Mouse (Mus musculus): ENCODE measurements around the gene Fbxl17.

Gene Fbxl17

DNA sequence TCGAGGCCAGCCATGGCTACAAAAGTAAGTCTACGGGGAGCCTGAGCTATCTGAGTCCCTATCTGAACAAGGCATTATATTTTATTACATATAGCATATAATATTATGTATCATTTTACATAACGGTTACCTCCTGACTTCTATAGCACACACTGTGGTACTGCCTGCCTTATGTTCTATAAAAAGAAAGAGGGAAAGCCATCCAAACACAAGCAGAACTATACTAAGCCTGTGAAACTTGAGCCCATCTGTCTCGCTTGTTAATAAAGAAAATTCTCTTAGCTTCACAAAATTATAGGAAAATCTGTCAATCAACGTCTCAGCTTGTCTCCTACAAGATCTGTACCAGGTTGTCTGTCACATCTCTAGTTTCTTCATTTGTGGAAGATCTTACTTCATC is 173.6 kb downstream of the Fbxl17 start:
- DNase-seq, result no peak

DNA sequence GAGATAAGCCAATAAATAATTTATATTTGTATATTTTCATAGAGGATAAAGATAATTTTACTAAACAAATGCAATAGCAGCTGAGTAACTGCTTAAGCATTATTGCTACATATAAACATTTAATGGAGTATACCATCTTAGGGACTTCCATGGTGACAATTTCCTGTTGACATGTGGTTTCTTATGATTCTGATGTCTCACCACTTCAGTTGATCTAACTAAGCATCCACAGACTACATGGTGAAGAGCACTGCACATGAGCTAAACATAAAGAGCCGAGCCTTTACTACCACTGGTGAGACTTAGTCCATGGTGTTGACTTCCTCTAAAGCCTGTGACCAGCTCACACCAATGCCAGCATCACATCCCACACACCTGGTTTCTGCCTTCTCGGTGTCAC is 175.1 kb downstream of the Fbxl17 start:
- no peak for DNase-seq

DNA sequence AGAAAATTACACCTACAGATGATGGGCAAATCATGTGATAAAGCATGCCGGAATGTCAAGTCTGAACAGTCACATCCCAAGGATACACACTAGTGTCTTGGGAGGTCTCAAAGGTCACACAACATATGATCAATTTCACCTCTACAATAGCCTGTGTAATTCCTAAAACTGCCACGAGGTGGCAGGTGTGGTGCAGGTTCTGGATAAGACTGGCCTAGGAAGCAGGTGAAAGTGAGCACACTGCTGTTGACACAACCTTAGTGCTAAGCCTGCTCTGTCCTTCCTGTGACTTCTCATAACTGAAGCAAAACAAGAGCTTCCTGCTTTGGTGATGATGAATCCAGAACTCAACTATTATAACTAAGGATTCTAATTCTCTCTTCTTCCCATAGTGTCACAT is 175.8 kb downstream of the Fbxl17 start:
- DNase-seq, result peak; percentile 66 to 85

DNA sequence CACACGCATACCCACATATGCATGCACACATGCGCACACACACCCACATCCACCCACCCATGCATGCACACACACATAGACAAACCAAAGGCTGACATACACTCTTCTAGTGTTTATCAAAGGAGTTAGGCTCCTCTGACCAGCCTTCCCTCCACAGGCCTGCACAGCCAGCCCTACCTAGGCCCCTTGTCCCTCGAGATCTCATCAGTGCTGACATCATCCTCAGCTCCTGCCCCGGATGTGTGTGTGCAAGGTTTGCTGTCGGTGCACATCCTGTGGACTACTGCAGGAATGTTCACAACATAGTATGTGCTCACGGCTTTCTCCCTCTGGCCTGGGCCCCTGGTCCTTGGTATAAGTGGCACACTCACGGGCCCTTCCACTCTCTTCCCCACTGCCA is 177.0 kb downstream of the Fbxl17 start:
- DNase-seq, result no peak

DNA sequence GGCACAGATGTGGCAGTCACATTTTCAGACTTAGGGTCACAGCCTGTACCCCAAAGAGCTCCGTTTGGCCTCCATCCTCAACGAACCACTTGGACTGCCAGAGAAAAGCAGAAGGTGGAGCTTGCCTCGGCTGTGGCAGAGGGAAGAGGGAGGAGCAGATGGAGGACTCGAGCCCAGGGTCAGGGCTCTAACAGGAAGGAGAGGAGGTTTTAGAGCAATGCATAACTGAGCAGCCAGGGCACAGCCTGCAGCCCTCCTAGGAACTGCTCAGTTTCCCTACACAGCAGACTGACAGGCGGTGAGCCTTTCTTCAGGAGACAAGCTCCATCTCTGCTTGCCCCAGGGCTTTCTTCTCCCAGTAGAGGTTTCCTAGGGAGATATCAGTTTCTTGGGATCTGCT is 178.5 kb downstream of the Fbxl17 start:
- DNase-seq, result no peak

DNA sequence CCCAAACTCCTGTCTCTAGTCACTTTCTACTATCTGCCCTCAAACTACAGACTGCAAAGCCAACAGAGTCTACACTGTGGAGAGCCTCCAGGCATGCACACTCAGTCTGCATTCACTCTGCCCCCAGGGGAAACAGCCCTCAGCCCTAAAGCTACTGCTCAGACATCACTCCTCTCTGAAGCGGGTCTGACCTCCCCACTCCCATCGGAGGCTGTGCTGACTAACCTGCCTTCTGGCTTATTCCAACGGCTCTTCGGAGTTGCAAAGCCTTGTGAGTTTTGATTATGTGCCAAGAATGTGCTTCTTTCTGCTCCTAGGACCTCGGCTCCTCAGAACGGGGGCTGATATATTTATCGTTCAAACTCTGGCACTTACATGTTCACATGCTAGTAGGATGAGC is 182.3 kb downstream of the Fbxl17 start:
- no peak for DNase-seq

DNA sequence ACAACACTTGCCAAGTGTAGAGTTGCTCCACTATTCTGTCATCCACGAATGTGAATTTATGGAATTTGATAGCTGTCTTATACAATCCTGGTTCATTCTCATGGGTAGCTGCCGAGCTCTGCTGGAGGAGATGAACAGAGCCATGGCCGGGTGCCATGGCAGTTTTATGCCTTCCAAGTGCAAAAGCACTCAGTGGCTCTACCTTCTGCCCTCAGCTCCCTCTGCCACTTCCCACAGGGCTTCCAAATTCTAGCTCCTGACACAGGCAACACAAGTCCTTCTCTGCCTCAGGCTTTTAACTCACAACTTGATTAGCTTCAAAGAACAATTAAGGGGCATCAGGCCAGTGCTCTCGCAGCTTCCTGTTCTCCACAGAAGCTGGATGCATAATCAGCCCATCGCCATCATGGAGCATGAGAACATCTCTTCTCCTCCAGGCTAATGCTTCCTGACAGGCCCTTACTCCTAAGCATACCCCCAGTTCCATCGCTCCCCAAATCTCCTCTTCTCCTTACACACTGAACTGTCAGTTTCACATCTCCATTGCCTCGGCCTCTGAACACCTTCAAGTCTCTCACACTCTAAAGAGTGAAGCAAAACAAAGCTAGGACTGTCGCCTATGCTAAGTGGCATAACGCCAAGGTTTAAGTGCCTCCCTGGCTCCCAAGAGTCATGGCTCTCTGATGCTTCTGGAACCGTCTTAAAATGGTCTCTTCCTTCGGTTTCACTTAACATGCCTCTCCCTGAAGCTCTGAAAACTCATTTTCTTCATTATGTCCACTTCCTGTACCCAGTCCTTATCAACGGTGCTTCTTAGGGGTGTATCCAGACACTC is 184.0 kb downstream of the Fbxl17 start:
- DNase-seq, result no peak

DNA sequence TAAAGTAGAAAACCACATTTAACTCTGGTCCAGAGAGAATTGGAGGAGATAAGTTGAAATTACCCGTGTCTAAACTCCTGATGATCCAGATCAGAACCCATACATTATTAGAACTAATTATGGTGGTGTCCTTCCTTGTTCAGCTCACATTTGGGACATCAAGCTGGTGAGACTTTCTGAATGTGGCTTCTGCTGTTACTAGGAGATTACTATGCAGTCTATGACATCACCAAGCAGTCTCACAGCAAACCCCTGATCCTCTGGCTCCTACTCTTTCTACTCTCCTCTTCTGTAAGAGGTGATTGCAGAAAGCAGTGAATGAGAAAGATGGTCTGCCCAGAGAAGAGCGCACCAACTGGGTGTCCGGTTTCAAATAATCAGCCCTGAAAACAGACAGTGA is 187.0 kb downstream of the Fbxl17 start:
- no peak for DNase-seq

DNA sequence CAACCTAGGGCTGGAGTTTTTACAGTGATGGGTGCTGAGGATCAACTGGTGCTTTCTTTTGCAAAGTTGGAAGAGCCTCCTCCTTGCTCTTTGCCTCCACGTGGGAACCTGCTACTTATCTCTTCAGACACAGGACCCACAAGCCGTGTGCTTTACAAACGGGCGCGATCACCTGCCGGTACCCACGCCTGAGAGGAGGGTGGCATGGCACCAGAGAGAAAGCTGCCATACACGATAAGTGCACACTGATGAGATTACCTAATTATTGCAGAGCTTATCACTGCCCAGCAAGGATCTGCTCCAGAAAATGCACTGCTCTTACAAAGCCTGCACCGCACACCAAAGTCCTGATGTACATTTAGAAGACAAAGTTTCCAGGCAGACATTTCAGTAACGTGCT is 187.5 kb downstream of the Fbxl17 start:
- no peak for DNase-seq

DNA sequence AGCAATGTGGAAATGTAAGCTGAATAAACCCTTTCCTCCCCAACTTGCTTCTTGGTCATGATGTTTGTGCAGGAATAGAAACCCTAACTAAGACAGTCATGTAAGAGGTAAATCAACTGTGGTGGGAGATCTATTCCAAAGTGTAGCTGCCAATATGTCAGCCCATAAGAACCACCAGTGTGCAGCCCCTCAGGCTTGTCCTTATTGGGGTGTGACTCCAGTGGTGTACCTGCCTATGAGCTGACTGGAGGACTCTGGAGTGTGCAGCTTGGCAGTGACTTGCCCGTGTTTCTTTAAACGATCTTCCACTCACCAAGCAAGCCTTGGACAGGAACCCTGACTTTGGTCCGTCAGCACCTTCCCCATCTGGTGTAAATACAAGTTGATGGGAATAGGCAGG is 188.2 kb downstream of the Fbxl17 start:
- no peak for DNase-seq

DNA sequence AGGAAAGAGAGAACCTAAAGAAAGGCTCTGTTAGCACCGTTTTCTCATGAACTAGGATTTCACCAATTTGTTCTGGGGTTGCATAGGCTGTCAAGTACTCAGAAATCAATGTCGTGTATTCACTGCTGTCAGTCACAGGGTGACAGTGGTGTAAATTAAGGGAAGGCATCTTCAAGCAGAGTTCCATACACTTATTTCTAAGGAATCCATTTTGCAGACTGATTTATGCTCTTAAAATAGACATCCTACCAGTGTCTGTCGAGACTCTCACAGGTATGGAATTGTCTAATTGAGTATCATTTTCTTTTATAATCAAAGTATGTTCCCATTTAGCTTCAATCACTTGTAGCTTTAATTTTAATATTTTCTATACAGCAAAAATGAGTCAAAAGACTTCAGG is 189.8 kb downstream of the Fbxl17 start:
- no peak for DNase-seq

DNA sequence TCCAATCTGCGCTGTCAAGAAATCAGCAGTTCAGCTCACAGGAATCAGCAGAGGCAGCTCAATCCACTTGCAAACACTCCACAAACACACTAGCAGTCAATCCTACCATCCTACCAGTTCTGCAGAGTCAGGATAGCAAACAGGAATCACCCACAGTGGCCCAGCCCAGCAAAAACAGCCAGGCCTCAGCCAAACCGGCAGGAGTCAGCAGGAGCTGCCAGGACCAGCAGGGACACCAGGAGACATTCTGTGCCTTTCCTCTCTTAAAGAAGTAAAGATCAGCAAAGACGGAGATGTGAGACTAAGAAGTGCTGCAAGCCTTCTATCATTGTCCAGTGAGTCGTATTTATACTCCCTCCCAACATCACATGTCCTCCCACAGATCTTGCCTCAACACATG is 196.0 kb downstream of the Fbxl17 start:
- DNase-seq, result no peak

DNA sequence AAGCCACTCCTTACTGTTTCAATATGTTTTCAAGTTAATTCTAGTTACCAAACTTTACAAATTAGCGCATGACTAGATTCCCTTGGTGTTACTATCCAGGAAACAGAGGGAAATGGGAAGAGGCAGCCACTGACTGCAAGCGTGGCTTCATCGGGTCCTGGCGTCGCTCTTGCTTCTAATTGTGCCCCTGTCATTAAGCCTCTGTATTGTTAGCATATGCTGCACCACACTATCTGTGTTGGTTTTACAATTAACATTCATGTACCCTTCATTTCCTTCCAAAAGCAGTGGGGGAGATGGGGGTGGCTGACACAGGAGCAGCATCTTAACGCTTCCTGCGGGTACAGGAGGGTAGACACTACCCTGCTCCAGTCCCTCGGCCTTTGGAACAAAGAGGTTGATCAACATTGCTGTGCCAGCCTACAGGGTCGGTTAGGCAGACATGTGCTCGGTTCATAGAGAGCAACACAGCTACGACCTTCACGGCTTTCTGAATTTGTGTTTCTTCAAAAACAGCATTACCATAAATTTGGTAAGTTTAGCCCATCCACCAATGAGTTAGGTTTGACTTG is 197.9 kb downstream of the Fbxl17 start:
- no peak for DNase-seq

DNA sequence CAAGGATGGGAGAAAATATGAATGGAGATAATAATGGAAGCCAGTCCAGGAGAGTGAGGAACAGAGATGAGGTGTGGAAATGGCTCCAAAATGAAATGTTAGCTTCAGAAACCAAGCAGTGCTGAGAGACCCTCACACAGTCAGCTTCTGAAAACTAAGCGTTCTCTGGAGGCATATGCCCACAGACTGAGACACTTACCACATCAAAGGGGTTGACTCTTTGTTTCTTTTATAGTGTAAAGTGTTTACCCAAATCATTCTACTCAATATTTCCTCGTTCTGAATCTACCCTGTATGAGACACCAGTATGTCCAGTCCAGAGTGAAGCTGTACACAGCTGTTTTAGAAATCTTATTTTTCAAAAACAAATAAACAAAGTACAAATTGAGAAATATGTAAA is 204.3 kb downstream of the Fbxl17 start:
- no peak for DNase-seq

DNA sequence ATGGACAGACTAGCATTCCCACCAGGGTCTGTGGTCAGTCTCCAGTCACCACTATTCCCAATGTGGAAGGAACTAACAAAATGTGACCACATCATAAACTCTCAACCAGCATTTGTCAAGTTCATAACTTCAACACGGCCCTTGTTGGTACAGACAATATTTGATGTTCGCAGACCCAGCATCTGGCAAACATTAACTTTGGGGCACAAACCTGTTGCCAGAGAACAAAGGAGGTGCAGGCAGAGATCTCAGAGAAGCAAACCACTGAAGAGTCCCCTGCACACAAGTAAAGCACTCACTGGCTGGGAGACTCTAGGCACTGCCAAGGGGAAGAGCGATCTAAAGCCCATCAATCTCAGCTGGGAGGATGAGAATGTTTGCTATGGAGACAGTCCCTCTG is 204.9 kb downstream of the Fbxl17 start:
- DNase-seq, result no peak

DNA sequence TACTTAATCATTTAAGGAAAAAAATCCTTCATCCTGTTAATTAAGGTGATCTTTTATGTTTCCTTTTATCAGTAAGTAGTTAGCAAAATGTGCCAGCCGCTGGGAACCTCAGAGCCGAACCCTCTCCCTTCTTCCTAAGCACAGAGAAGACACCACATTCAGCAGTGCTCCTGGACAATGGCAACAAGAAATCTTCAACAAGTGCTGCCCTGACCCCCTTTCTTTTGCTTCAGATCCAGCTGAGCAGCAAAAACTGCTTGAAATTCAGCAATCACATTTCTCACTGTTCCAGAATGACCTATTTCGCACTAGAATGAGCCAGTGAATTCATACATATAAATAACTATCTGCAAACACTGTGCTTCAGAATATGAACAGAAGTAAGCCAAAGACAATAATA is 205.8 kb downstream of the Fbxl17 start:
- DNase-seq, result no peak

DNA sequence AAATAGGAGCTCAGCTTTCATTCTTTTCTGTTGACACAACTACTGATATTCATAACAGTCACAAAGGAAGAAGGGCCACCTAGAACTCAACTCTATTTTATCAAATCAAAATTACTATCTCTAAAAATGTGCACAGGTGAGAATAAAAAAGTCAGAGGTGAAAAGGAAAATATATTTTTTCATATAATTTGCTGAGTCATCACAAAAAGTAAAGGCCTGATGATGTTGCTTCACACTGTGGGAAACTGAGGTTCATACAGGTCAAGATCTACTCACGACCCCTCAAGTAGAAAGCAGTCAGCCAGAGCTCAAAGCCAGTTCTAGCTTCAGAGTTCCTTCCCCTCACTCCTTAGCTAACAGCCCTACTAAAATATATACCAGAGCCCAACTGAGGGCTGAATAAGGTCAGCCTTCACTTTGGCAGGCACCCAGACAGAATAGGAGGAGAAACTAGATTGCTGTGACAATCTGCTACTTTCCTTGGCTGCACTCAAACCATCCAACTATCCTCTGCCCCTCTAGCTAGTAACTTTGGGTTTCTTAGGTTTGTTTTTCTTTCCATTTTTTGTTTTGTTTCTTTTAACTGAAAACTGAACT is 210.4 kb downstream of the Fbxl17 start:
- DNase-seq, result peak; percentile 35 to 39

DNA sequence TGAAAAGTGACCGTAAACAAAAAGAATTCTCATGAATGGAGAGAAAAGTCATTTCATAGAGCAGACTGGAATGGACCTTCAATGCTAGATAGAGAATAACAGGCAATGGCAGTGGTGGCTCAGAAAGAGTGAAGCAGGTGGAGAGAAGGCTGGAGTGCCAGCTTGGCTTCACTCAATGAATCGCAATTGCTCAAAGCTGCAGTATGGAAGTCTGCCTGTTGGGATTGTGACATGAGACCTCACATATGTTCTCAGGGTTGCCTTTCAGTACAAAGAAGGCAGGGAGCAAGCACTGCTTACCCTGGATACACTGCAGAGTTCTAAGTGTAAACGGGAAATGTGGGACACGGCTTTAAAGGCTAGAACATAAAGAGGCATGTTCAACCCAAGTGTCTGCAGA is 211.0 kb downstream of the Fbxl17 start:
- DNase-seq, result no peak

DNA sequence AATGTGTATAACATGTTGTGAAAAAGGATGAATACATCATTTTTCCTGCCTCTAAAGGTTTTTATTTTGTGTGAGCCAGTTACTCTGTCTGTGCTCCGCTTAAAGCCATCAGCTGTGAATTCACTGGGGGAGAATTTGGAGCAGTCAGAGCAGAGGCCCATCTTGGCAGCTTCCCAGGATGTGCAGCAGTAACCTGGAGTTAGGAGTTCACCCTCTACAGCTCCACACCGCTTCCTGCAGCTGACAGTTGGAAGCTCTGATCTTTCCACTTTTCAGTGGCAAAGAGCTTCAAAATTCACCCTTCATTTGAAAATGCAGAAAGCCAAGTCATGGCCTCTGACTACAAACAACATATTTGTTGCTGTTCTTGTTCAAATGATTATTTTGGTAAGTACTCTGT is 212.4 kb downstream of the Fbxl17 start:
- peak; percentile 72 to 78 for DNase-seq

DNA sequence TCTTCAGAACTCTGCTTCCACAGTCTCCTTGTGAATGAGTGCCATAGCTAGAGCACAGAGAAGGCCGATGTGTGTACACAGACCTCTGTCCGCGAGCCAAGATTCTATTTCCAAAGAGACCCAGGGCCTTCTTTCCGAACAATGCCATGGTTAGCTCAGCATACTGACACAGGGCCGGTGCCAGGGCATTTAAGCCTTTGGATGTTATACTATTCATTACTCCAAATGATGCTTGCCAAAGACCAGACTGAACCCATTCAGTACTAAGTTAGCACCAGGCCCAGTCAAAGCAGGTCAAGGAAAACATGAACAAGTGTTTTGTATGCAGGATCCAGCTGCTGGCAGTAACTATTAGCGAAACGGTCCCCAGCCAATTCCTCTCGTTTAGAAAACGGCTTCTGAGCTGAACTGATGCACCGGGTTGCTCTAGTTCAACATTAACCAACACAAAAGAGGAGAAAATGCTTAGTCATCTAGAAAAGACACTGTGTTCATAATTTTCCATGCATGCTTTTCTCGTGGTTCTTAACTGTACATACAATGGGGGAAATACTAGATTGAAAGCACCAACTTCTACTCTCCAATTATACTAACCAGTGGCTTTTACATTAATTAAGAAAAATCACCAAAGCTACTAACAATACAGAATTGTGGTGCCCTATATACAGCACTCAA is 214.4 kb downstream of the Fbxl17 start:
- peak; percentile 38 to 63 for DNase-seq

DNA sequence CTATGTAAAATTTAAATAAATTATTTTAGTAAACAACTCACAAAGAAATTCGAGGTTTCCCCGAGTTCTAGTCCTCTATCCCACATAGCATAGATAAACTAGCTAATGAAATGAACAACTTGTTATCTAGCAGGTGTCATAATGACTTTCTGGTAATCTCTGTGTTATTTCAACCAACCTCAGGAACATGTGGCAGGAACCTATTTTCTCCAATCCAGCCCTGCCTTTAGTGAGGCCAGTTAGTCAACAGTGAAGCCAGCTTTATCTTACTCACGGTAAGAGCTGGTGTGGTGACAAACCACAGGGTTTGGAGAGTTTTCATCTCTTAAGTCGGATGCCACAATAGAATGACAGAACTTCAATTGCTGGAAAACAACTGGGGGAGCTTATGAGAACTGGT is 215.7 kb downstream of the Fbxl17 start:
- DNase-seq, result no peak

DNA sequence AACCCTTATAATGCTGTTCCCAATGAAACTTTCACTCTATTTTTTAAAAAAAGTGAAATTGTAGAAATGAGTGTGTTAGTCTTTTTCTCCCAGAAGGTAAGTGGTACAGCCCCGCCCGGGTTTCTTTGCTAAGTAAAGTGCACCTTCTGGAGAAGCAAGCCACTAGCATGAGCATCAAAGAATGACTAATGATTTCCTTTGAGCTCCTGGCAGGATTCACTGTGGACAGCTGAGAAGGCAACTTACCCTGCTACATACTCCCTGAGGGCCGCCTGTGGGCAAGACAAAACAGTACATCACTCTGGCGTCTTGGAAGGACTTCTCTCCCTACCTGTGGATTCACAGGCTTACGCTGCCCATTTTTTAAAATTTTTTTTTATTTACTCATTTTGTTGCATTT is 217.8 kb downstream of the Fbxl17 start:
- DNase-seq, result peak in 1 of 2 experiments; percentile 2

DNA sequence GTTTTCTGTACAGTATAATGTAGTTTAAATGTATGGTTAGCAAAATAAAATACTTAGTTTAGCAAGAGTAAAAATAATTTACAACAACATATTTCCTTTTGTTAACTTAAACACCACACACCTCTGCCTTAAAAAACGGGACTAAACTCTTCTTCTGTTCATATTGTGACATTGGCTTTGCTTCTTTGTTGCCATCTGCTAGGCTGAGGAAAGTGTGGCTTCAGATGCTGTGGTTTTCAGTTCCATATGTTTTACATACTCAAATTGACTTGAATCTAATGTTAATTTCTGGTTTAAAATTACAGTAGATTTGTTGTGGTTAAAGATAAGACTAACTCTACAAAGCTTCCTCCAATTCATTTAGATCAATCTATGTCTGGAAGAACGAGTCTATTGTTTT is 218.8 kb downstream of the Fbxl17 start:
- no peak for DNase-seq

DNA sequence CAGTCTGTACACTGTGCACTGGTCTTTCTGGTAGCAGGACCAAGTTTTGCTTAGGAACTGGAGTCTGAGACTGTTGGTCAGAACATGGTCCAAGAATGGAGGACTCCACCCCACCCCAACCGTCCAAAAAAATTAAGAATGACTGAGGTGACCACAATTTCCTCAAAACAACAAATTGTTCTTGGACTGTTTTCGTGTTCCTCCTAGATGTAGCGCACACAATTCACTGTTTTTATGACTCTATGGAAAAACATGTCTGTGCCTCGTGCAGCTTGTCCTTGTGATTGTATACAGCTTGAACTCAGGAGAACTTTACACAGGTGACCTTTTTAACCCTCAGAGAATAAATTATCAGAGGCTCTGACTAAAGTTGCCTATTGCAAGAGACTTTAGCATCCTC is 220.7 kb downstream of the Fbxl17 start:
- DNase-seq, result peak; percentile 21 to 52

Measured in kidney, postnatal 25 days (tissue).